Mouse (Mus musculus) midbrain, embryonic 10.5 days (tissue): ENCODE results near the gene Wsb1. TPM values are rescaled to one million over a fixed set of nuclear protein-coding genes. Genes with fewer than 3 reads are reported as not detected.

Experiments
- DNase-seq: peaks from one replicate; pipeline ENCODE4 v3.0.0-alpha.2; 2017; ENCODE audit warnings: low spot score
- H3K27ac ChIP-seq: fragments of 300-500 bp; sonication (generic); replicated peaks from 2 replicates; pipeline ENCODE4 v1.5.1; 2016; ENCODE audit warnings: mild to moderate bottlenecking
- H3K27me3 ChIP-seq: fragments of 300-500 bp; sonication (generic); 2 replicates; pipeline ENCODE4 v1.6.1; 2016; ENCODE audit warnings: low read depth, mild to moderate bottlenecking; ENCODE audit not compliant: poor library complexity, severe bottlenecking
- H3K36me3 ChIP-seq: fragments of 300-500 bp; sonication (generic); 2 replicates; pipeline ENCODE4 v1.6.1; 2016; ENCODE audit warnings: mild to moderate bottlenecking, moderate library complexity
- H3K4me1 ChIP-seq: fragments of 300-500 bp; sonication (generic); 2 replicates; pipeline ENCODE4 v1.6.1; 2016
- H3K4me3 ChIP-seq: fragments of 300-500 bp; sonication (generic); 2 replicates; pipeline ENCODE4 v1.5.1; 2016; ENCODE audit warnings: mild to moderate bottlenecking, moderate library complexity
- H3K9me3 ChIP-seq: fragments of 300-500 bp; sonication (generic); replicated peaks from 2 replicates; pipeline ENCODE4 v1.6.1; 2016; ENCODE audit warnings: mild to moderate bottlenecking
- WGBS: fragments of 180-500 bp; shearing (Covaris S2); methylation state at CpG from one replicate; pipeline ENCODE4 v1.1.7; 2016; 5-methylcytosine and 5-hydroxymethylcytosine counted together
- polyA plus RNA-seq: library from polyadenylated mRNA; unstranded; fragments of >200 nt; fragmentation: Nextera tagmentation; extraction: Ambion mirVana; gene quantifications from 2 replicates; pipeline ENCODE4 v1.2.1, GENCODE M21; 2016

The Wsb1 gene
- polyA plus RNA-seq, 1 experiment from 2014 or later = 253 TPM

DNA sequence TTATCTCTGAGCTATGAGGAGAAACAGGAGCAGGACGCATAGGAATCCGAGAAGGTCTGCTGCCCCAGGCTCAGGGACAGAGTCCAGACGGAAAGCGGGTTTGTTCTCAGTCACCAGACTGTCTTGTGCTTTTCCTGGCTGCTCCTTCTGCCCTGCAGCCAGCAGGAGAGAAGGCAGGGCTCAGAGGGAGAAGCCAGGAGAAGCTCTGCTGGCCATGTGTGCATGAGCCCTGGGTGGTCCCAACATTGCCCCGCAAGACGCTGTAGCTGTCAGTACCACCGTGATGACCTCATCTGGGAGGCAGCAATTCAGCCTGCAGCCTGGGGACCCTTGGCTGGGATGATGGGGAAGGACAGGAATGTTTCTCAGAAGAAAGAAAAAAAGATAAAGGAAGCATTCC lies 54.0 kb downstream of the Wsb1 start:
- Histone ChIP-seq H3K36me3 (no peaks in the 10 kb centered on the region), H3K4me3 (no peak overlapping the region), H3K27ac (no peak overlapping the region), H3K27me3 (no peaks in the 10 kb centered on the region), H3K9me3 (no peaks in the 10 kb centered on the region), H3K4me1 (peaks cover 25% of the 10 kb centered on the region)
- DNase-seq = peak; percentile 17
- WGBS = 56% methylated on average over 7 of the region's 7 CpGs

- Histone ChIP-seq H3K27ac (no peak overlapping the region; the same call in 1 of the 2 replicates), H3K4me1 (peaks cover 25% of the 10 kb centered on the region), H3K4me3 (no peak overlapping the region), H3K9me3 (no peaks in the 10 kb centered on the region), H3K36me3 (no peaks in the 10 kb centered on the region), H3K27me3 (no peaks in the 10 kb centered on the region)
- no peak for DNase-seq
- WGBS = 98% methylated on average over 4 of the region's 4 CpGs
These were observed 55.9 kb downstream of the Wsb1 start for GRCm38 (mm10) chr11:79198562-79198961.

GRCm38 (mm10) chr11:79197846-79198235 lies 56.6 kb downstream of the Wsb1 start:
- 81% methylated on average over 6 of the region's 6 CpGs for WGBS
- Histone ChIP-seq H3K4me1 (peaks cover 25% of the 10 kb centered on the region), H3K4me3 (no peak overlapping the region), H3K36me3 (no peaks in the 10 kb centered on the region), H3K27me3 (no peaks in the 10 kb centered on the region), H3K9me3 (no peaks in the 10 kb centered on the region), H3K27ac (no peak overlapping the region)
- DNase-seq = no peak

DNA sequence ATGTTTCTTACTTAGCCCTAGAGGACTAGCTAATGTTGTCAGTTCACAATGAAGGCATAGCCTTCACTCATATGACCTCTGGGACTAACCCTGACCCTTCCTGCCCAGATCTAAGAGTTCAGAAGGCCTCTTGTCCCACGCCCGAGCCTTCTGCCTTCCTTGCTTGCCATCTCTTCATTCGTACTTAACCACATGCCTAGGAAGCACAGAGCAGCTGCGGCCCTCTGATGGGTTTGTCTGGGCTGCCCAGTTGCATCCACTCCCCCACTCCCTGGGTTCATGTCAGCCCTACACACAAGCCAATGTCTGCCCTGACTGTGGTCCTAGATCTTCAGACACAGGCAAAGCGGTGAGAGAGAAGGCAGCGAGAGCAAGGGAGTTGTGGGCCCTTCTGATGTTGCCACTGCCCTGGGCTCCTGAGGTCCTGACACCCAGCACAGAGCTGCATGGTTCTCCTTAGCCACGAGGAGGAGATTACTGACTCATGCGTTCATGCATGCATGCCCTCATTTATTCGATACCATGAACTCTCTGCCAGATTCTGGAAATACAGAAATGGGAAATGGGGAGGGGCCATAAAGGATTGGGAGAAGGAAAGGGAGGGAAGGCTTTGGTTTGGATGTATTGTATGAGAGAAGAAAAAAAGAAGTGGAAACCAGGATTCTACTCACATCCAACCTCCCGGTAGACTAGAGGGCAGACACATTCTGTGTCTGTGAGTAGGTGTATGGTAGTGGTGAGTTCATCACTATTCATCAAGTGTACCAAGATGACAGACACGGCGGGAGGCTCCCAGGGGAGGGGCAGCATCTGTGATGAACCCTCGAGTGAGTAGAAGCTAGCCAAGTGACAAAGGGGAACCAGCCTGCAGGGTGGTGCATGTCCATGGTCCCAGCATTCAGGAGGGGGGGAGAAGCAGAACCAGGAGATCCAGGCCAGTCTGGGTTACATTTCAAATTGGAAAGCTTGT lies 57.3 kb downstream of the Wsb1 start:
- H3K27ac ChIP-seq = peak overlapping the region; percentile 71
- no peaks in the 10 kb centered on the region for H3K36me3 ChIP-seq
- no peak for DNase-seq

DNA sequence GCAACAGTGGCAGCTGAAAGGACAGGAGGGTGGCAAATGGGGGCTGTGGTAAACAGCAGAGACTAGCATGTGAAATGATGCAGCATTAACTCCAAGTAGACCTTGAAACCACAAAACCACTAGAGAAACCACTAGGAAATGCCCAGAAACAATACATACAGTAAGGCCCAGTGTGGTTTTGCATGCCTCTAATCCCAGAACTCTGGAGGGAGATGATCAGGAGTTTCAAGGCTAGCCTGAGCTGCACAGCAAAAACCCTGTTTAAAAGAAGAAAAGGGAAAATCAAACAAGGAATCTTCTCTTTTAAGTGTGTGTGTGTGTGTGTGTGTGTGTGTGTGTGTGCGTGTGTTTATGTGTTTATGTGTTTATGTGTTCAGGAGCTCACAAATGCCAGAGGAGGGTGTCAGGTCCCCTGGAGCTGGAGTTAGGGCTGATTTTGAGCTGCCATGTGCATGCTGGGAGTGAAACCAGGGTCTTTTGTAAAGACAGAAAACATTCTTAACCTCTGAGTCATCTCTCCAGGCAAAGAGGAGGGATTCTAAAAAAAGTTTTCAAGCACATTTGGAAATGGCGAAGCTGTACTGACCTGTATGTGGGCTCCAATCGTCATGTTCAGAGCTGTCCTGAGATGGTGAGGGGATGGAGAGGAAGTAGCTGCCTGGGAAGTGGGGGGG lies 58.1 kb downstream of the Wsb1 start:
- Histone ChIP-seq H3K36me3 (no peaks in the 10 kb centered on the region), H3K9me3 (no peaks in the 10 kb centered on the region), H3K4me3 (no peak overlapping the region), H3K4me1 (peaks cover 25% of the 10 kb centered on the region), H3K27me3 (no peaks in the 10 kb centered on the region), H3K27ac (peak overlapping the region; percentile 71)
- WGBS = 70% methylated on average over 3 of the region's 3 CpGs
- DNase-seq = no peak

More for the DNA sequence above, 57.3 kb downstream of the Wsb1 start:
- 72% methylated on average over 13 of the region's 13 CpGs for WGBS
- no peak overlapping the region for H3K4me3 ChIP-seq
- H3K27me3 ChIP-seq = no peaks in the 10 kb centered on the region
- H3K9me3 ChIP-seq = no peaks in the 10 kb centered on the region
- peaks cover 25% of the 10 kb centered on the region for H3K4me1 ChIP-seq

DNA sequence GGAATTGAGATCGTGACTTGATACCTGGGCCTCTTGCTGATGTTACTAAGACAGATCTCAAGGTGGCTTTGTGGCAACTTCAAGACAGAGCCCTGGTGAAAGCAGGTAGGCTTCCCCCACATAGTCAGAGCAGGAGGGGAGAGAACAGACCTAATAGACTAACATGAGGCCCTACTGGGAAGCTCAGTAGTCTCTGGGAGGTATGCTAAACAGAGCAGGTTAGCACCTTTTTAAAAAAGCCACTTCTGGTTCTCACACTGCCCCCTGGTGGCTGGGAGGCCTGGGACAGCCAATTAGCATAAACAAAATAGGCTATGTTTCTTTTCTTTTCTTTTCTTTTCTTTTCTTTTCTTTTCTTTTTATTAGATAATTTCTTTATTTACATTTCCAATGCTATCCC lies 62.3 kb downstream of the Wsb1 start:
- H3K36me3 ChIP-seq = no peaks in the 10 kb centered on the region
- H3K9me3 ChIP-seq = no peaks in the 10 kb centered on the region
- peaks cover 11% of the 10 kb centered on the region for H3K4me1 ChIP-seq
- no peak overlapping the region for H3K27ac ChIP-seq
- no peaks in the 10 kb centered on the region for H3K27me3 ChIP-seq
- 94% methylated on average over 1 of the region's 1 CpGs for WGBS
- H3K4me3 ChIP-seq = no peak overlapping the region
- DNase-seq = no peak

DNA sequence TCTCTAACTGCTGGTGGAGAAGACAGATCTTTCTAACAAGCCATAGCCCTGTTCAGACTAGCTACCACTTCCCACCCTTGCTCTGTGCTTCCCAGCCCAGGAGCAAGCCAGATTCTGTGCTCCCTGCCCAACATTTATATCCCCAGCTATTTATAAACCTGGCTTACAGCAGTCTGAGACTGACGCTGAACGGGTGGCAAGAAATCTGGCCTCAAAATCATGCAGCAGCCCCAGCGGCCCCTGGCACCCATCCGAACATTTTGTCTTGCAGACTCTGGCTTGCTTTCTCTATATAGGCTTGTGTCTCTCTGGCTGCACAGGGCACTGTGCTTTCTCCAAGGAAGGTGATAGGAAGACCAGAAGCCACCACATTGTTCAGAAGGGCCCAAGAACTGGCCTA lies 63.3 kb downstream of the Wsb1 start:
- WGBS = 91% methylated on average over 4 of the region's 4 CpGs
- no peaks in the 10 kb centered on the region for H3K36me3 ChIP-seq

GRCm38 (mm10) chr11:79190257-79190656 lies 64.2 kb downstream of the Wsb1 start:
- no peaks in the 10 kb centered on the region for H3K36me3 ChIP-seq
- H3K9me3 ChIP-seq = no peaks in the 10 kb centered on the region
- DNase-seq = no peak
- no peaks in the 10 kb centered on the region for H3K4me1 ChIP-seq
- H3K27me3 ChIP-seq = no peaks in the 10 kb centered on the region
- no peak overlapping the region for H3K27ac ChIP-seq
- 92% methylated on average over 2 of the region's 2 CpGs for WGBS
- H3K4me3 ChIP-seq = no peak overlapping the region

More for the DNA sequence above, 63.3 kb downstream of the Wsb1 start:
- Histone ChIP-seq H3K4me1 (peaks cover 1% of the 10 kb centered on the region), H3K27ac (no peak overlapping the region), H3K9me3 (no peaks in the 10 kb centered on the region), H3K27me3 (no peaks in the 10 kb centered on the region), H3K4me3 (no peak overlapping the region)
- no peak for DNase-seq

Other genes with a start within 250 kb of the Wsb1 start
- 1.7 and 2.5 TPM in 2 replicates for gene Ksr1, start 108.3 kb downstream of the Wsb1 start, polyA plus RNA-seq
- gene Gm9964, start 42.2 kb upstream of the Wsb1 start, polyA plus RNA-seq = not detected in 2 replicates
- gene Nf1, start 85.0 kb upstream of the Wsb1 start, polyA plus RNA-seq = 6.6 and 6.7 TPM in 2 replicates
- 0.28 and 0.29 TPM in 2 replicates for gene Omg, start 249.4 kb upstream of the Wsb1 start, polyA plus RNA-seq